Mouse (Mus musculus): ENCODE data around the gene Pdia4. TPM values are rescaled to one million over a fixed set of nuclear protein-coding genes. Genes with fewer than 3 reads are reported as not detected.
"Not testable (repeated sequence)": the region's sequence is repeated elsewhere in the genome, so short reads cannot be mapped to it uniquely, and the experiment has no call there.

Pdia4 gene
- polyA plus RNA-seq, 1 experiment from 2014 or later = 177 TPM

GRCm38 (mm10) chr6:47780576-47781013, 32.6 kb downstream of the Pdia4 start:
- peaks cover 12% of the 10 kb centered on the region for H3K4me1 ChIP-seq (replicated peaks)
- ATAC-seq (ENCODE audit: low FRiP score) = no peak
- H3K4me3 ChIP-seq = peak overlapping the region; percentile 45
- H3K27ac ChIP-seq = no peak overlapping the region
- no peaks in the 10 kb centered on the region for H3K27me3 ChIP-seq
- H3K9me3 ChIP-seq = no peaks in the 10 kb centered on the region
- 10% methylated on average over 2 of the region's 2 CpGs for WGBS
- H3K4me2 ChIP-seq = peak overlapping the region; percentile 52
- H3K9ac ChIP-seq = no peak overlapping the region
- no peaks in the 10 kb centered on the region for H3K36me3 ChIP-seq

GRCm38 (mm10) chr6:47771760-47772159, 41.5 kb downstream of the Pdia4 start:
- H3K4me3 ChIP-seq = peak overlapping the region; percentile 21; the same call in 1 of the 2 replicates
- not testable (repeated sequence) for H3K9ac ChIP-seq; H3K4me1 ChIP-seq (replicated peaks); H3K27me3 ChIP-seq; H3K36me3 ChIP-seq; H3K27ac ChIP-seq; H3K9me3 ChIP-seq
- 0 out of 2 replicates have a peak, but pooled peaks have one; percentile 32 for ATAC-seq (ENCODE audit: low FRiP score)
- WGBS = 68% methylated on average over 9 of the region's 19 CpGs
- H3K4me2 ChIP-seq = peak overlapping the region; percentile 37

- H3K4me3 ChIP-seq; H3K27me3 ChIP-seq; H3K27ac ChIP-seq; H3K4me2 ChIP-seq; H3K4me1 ChIP-seq (replicated peaks); H3K9me3 ChIP-seq; ATAC-seq (ENCODE audit: low FRiP score); H3K36me3 ChIP-seq; H3K9ac ChIP-seq: not testable (repeated sequence)
- WGBS = 82% methylated on average over 12 of the region's 12 CpGs
These were observed 42.1 kb downstream of the Pdia4 start for GRCm38 (mm10) chr6:47771113-47771512.

DNA sequence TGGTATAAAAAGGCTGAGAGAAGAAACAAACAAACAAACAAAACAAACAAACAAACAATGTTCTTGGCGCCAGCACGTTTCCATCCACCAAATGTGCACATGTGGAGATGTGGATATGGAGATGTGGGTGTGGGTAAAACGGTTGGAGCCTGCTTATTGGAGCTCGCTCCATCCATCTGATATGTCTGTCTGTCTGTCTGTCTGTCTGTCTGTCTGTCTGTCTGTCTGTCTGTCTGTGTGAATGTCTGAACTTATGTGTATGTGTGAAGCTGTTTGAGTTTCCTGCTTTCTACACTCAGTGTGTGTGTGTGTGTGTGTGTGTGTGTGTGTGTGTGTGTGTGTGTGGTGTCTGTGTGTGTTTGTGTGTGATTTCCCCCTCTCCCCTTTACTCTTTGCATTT, 43.4 kb downstream of the Pdia4 start:
- H3K9ac ChIP-seq; H3K4me3 ChIP-seq; H3K27ac ChIP-seq; H3K27me3 ChIP-seq; H3K4me2 ChIP-seq; H3K36me3 ChIP-seq; H3K9me3 ChIP-seq; H3K4me1 ChIP-seq (replicated peaks); ATAC-seq (ENCODE audit: low FRiP score): not testable (repeated sequence)
- 72% methylated on average over 4 of the region's 4 CpGs for WGBS

- not testable (repeated sequence) for H3K27ac ChIP-seq; H3K27me3 ChIP-seq; ATAC-seq (ENCODE audit: low FRiP score); H3K9ac ChIP-seq; H3K4me1 ChIP-seq (replicated peaks); H3K36me3 ChIP-seq; H3K9me3 ChIP-seq; H3K4me3 ChIP-seq; H3K4me2 ChIP-seq
- WGBS = 68% methylated on average over 4 of the region's 12 CpGs
These were observed 44.7 kb downstream of the Pdia4 start for GRCm38 (mm10) chr6:47768520-47768919.

GRCm38 (mm10) chr6:47767355-47767754, 45.9 kb downstream of the Pdia4 start:
- not testable (repeated sequence) for H3K36me3 ChIP-seq; H3K9me3 ChIP-seq; ATAC-seq (ENCODE audit: low FRiP score); H3K27me3 ChIP-seq; H3K4me1 ChIP-seq (replicated peaks); H3K27ac ChIP-seq; H3K9ac ChIP-seq; H3K4me3 ChIP-seq; H3K4me2 ChIP-seq
- WGBS = 75% methylated on average over 6 of the region's 20 CpGs

DNA sequence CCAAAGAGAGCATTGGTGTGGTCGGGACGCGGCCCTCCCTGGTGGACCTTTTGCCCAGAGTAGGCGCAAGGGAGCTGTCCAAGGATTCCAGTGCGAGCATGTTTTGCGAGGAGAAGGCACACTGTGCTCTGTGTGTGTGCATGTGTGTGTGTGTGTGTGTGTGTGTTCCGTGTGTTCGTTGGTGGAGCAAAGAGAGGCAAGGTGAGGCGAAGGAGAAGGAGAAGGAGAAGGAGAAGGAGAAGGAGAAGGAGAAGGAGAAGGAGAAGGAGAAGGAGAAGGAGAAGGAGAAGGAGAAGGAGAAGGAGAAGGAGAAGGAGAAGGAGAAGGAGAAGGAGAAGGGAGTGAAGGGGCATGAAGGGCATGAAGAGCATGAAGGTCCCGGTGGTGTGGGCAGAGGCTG, 50.5 kb downstream of the Pdia4 start:
- not testable (repeated sequence) for ATAC-seq (ENCODE audit: low FRiP score); H3K4me1 ChIP-seq (replicated peaks)

DNA sequence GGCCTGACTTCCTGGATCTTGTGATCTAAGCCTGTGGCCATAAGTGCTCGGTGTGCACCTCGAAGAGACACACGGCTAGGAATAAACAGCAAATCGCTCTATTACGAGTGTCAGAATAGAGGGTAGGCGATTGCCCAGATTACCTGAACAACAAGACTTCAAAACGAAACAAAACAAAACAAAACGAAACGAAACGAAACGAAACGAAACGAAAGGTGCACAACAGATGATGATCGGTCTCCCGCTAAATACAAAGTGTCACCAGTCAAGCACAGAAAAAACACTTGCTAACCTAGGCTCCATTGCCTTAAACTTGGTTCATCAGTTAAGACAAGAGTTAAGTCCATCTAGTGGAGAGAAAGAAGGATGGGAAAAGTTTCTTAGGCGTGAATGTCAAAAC, 53.8 kb downstream of the Pdia4 start:
- H3K4me1 ChIP-seq (replicated peaks); H3K9ac ChIP-seq; H3K36me3 ChIP-seq; H3K4me3 ChIP-seq; H3K27ac ChIP-seq; H3K9me3 ChIP-seq; ATAC-seq (ENCODE audit: low FRiP score); H3K27me3 ChIP-seq; H3K4me2 ChIP-seq: not testable (repeated sequence)
- WGBS = 81% methylated on average over 14 of the region's 16 CpGs

More for the DNA sequence above, 50.5 kb downstream of the Pdia4 start:
- H3K4me3 ChIP-seq, H3K27ac ChIP-seq, H3K9me3 ChIP-seq, H3K27me3 ChIP-seq, H3K36me3 ChIP-seq, H3K4me2 ChIP-seq, H3K9ac ChIP-seq: not testable (repeated sequence)
- WGBS = 73% methylated on average over 9 of the region's 10 CpGs

DNA sequence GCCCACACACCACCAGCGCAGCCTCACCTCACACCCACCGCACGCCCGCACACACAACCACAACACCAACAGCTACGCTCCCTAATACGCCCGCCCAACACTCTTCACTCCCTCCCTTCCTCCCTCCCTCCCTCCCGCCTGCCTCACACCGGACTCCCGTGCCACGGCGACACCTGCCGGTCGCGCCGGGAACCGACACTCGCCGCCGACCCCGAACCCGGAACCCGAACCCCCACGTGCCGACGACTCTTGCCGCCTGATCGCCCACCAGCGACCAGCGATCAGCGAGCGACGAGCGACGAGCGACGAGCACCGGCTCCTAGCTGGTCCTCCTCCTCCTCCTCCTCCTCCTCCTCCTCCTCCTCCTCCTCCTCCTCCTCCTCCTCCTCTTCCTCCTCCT, 55.4 kb downstream of the Pdia4 start:
- Histone ChIP-seq H3K4me2 (0 out of 2 replicates have a peak overlapping the region, but pooled peaks have one; percentile 37), H3K4me3 (peak overlapping the region; percentile 24)
- H3K36me3 ChIP-seq; H3K27me3 ChIP-seq; H3K9ac ChIP-seq; H3K27ac ChIP-seq; H3K9me3 ChIP-seq; H3K4me1 ChIP-seq (replicated peaks); ATAC-seq (ENCODE audit: low FRiP score): not testable (repeated sequence)
- 1% methylated on average over 20 of the region's 38 CpGs for WGBS

GRCm38 (mm10) chr6:47757429-47757828, 55.8 kb downstream of the Pdia4 start:
- not testable (repeated sequence) for ATAC-seq (ENCODE audit: low FRiP score)

GRCm38 (mm10) chr6:47753144-47753543, 60.1 kb downstream of the Pdia4 start:
- not testable (repeated sequence) for H3K4me3 ChIP-seq; H3K9me3 ChIP-seq; H3K4me1 ChIP-seq (replicated peaks); ATAC-seq (ENCODE audit: low FRiP score); H3K27ac ChIP-seq; H3K9ac ChIP-seq; H3K36me3 ChIP-seq; H3K27me3 ChIP-seq; H3K4me2 ChIP-seq
- WGBS = 3% methylated on average over 15 of the region's 44 CpGs

More at GRCm38 (mm10) chr6:47757429-47757828, 55.8 kb downstream of the Pdia4 start:
- not testable (repeated sequence) for H3K27ac ChIP-seq; H3K36me3 ChIP-seq; H3K9me3 ChIP-seq; H3K4me2 ChIP-seq; H3K27me3 ChIP-seq; H3K4me1 ChIP-seq (replicated peaks); H3K4me3 ChIP-seq; H3K9ac ChIP-seq
- WGBS = 10% methylated on average over 9 of the region's 22 CpGs

DNA sequence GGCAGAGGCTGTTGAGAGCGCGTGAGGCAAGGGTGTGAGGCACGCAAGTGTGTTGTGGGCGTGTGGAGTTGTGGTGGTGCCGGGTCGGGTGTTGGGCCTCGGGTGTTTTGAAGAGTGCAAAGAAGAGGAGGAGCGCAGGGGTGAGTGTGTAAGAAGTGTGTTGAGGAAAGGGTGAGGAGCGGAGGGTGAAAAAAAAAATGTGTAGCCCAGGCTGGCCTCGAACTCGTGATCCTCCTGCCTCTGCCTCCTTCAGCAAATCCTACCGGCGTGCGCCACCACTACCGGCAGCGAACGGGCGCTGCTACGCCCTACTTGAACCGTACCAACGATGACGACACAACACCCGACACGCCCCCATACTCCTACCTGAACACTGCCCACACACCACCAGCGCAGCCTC, 64.9 kb downstream of the Pdia4 start:
- H3K9me3 ChIP-seq; H3K9ac ChIP-seq; ATAC-seq (ENCODE audit: low FRiP score); H3K27me3 ChIP-seq; H3K4me1 ChIP-seq (replicated peaks); H3K36me3 ChIP-seq; H3K27ac ChIP-seq: not testable (repeated sequence)
- H3K4me3 ChIP-seq = peak overlapping the region; percentile 19
- 9% methylated on average over 14 of the region's 25 CpGs for WGBS
- H3K4me2 ChIP-seq = peak overlapping the region; percentile 22

DNA sequence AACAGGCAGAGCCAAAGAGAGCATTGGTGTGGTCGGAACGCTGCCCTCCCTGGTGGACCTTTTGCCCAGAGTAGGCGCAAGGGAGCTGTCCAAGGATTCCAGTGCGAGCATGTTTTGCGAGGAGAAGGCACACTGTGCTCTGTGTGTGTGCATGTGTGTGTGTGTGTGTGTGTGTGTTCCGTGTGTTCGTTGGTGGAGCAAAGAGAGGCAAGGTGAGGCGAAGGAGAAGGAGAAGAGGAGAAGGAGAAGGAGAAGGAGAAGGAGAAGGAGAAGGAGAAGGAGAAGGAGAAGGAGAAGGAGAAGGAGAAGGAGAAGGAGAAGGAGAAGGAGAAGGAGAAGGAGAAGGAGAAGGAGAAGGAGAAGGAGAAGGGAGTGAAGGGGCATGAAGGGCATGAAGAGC, 65.3 kb downstream of the Pdia4 start:
- not testable (repeated sequence) for H3K36me3 ChIP-seq; ATAC-seq (ENCODE audit: low FRiP score); H3K27me3 ChIP-seq; H3K4me1 ChIP-seq (replicated peaks); H3K4me2 ChIP-seq; H3K9me3 ChIP-seq; H3K9ac ChIP-seq; H3K4me3 ChIP-seq; H3K27ac ChIP-seq
- WGBS = 73% methylated on average over 4 of the region's 8 CpGs
